Mouse (Mus musculus): ENCODE results near the gene Dhx33. TPM values are rescaled to one million over a fixed set of nuclear protein-coding genes. Genes with fewer than 3 reads are reported as not detected.

Gene Dhx33
- polyA plus RNA-seq, 1 experiment from 2014 or later: 16.8 TPM

DNA sequence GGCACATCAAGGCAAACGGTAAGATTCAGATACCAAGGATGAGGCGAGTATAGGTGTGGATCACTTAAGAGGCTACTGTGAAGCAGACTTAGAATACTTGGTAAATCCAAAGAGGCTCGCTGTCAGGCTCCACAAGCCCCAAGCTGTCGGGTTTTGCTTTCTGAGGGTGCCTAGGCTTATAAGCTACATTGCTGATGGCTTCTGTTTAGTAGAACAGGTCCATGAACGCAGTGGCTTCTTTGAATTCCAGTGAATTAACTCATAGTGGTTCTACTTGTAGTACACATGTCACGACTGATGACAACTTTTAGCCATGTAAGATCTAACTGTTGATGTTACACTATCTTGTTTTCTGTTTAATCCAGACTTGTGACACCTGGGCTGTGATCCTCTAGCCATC is 26.9 kb downstream of the Dhx33 start:
- 92% methylated on average over 6 of the region's 6 CpGs for WGBS
- ATAC-seq (replicated peaks): no peak

DNA sequence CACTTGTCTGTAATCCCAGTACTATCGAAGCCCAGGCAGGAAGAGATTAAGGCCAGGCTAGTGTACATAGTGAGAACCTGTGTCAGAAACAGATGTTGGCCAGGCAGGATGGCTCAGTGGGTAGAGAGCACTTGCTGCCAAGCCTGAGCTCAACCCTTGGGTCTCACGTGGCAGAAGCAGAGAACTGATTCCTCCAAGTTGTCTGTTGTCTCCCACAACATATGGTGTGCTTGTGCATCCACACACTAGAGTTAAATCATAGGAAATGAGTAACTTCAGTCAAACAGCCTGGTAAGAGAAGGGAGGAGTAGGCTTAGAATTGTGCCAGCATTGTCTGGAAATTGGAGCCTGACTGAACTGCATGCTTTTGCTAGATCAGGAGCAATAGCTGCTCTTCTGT is 29.0 kb downstream of the Dhx33 start:
- no peak for ATAC-seq (replicated peaks)
- 79% methylated on average over 2 of the region's 2 CpGs for WGBS

More for the DNA sequence above, 26.9 kb downstream of the Dhx33 start:
- Histone ChIP-seq H3K27me3 (no peaks in the 10 kb centered on the region), H3K27ac (replicated peaks) (no peak overlapping the region), H3K4me2 (replicated peaks) (no peak overlapping the region), H3K4me1 (peaks cover 13% of the 10 kb centered on the region), H3K36me3 (peaks cover 69% of the 10 kb centered on the region), H3K9me3 (no peaks in the 10 kb centered on the region), H3K4me3 (no peak overlapping the region), H3K9ac (replicated peaks) (no peak overlapping the region)

DNA sequence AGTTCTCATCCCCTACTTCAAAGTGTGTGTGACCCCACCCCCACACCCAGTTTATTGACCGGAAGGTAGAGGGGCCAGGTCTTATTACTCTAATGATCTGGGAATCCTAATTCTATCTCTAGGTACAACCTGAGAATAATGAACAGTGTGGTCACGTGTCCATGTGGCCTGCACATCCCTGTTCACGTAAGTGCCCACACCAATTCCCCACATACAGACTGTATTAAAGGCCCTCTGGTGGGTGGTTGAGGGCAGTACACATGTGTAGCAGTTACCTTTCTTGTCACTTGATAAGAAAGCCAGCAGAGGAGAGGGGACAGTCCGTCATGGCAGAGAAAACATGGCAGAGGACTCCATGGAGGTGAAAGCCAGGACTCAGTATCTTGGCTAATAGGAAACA is 30.3 kb downstream of the Dhx33 start:
- Histone ChIP-seq H3K36me3 (peaks cover 49% of the 10 kb centered on the region), H3K27me3 (no peaks in the 10 kb centered on the region), H3K4me1 (peaks cover 10% of the 10 kb centered on the region), H3K4me2 (replicated peaks) (no peak overlapping the region), H3K9ac (replicated peaks) (no peak overlapping the region), H3K4me3 (no peak overlapping the region), H3K9me3 (no peaks in the 10 kb centered on the region), H3K27ac (replicated peaks) (no peak overlapping the region)
- WGBS: 70% methylated on average over 4 of the region's 4 CpGs
- ATAC-seq (replicated peaks): no peak

More for the DNA sequence above, 29.0 kb downstream of the Dhx33 start:
- Histone ChIP-seq H3K36me3 (peaks cover 59% of the 10 kb centered on the region), H3K4me3 (no peak overlapping the region), H3K4me1 (peaks cover 8% of the 10 kb centered on the region), H3K9me3 (no peaks in the 10 kb centered on the region), H3K27ac (replicated peaks) (no peak overlapping the region), H3K27me3 (no peaks in the 10 kb centered on the region), H3K4me2 (replicated peaks) (no peak overlapping the region), H3K9ac (replicated peaks) (no peak overlapping the region)

DNA sequence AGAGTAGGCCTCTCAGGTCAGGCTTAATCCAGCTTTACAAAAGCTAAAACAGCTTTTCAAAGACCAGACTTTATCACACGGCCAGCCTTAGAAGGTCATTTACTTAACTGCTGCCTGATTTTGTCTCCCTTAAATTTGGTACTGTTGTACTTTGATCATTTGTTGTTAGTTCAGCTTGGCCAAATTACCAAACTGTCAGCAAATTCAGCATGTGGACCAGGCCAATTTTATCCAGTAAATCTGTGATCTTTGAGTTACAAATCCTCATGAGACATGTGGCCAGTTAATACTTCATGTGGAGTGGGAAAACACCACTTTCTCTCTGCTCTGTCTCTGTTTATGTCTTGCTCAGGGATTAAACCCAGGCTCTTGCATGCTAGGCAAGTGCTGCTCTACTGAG is 31.7 kb downstream of the Dhx33 start:
- Histone ChIP-seq H3K27ac (replicated peaks) (no peak overlapping the region), H3K9me3 (no peaks in the 10 kb centered on the region), H3K4me3 (no peak overlapping the region), H3K4me2 (replicated peaks) (no peak overlapping the region), H3K36me3 (peaks cover 35% of the 10 kb centered on the region), H3K27me3 (no peaks in the 10 kb centered on the region), H3K9ac (replicated peaks) (no peak overlapping the region), H3K4me1 (peaks cover 22% of the 10 kb centered on the region)
- no peak for ATAC-seq (replicated peaks)
- WGBS: 52% methylated on average over 1 of the region's 1 CpGs

DNA sequence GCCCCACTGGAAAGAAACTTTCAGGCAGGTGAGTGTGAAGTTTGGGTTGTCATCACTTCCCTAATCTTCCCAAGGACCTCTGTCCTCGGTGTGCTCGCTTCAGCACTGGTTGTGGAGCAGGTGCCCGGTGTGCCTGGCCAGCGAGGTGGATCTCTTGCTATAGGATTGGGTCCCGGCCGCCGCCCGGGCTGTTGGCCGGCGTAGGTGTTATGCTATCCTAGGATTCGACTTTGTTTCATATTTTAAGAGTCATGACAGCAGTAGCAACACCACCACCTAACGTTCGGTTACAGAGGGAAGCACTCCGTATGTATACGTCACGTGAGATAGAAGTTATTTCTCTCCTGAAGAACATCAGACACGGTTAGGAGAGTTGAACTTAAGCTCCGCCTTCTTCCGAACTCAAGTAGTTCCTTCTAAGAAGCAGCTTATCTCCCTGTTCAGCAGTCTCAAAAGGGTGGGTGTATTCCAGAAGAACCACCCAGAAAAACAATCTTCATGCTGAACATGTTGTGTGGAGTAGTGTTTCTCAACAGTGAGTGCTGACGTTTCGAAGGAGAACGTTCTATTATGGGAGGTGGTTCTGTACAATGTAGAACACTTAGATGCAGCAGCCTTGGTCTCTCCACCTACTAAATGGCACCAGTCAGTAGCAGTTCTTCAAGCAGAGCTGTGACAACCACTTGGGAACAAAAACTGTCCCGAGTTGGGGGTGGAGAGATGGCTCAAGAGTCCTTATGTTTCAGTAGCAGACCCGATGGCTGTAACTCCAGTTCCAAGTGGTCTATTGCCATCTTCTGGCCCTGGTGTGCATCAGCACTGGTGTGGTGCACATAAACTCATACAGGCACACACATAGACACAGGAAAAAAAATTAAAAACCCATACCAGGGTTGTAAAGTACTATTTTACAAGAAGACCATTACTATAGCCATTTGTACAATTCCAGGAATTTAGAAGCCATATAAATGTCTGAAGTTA is 33.4 kb downstream of the Dhx33 start:
- Histone ChIP-seq H3K4me2 (replicated peaks) (peak overlapping the region; percentile 83), H3K36me3 (peaks cover 28% of the 10 kb centered on the region), H3K27ac (replicated peaks) (peak overlapping the region; percentile 94), H3K27me3 (no peaks in the 10 kb centered on the region), H3K9me3 (no peaks in the 10 kb centered on the region), H3K9ac (replicated peaks) (peak overlapping the region; percentile 59), H3K4me1 (peaks cover 25% of the 10 kb centered on the region), H3K4me3 (peak overlapping the region; percentile 89)
- WGBS: 16% methylated on average over 24 of the region's 24 CpGs
- ATAC-seq (replicated peaks): peak; percentile 51

DNA sequence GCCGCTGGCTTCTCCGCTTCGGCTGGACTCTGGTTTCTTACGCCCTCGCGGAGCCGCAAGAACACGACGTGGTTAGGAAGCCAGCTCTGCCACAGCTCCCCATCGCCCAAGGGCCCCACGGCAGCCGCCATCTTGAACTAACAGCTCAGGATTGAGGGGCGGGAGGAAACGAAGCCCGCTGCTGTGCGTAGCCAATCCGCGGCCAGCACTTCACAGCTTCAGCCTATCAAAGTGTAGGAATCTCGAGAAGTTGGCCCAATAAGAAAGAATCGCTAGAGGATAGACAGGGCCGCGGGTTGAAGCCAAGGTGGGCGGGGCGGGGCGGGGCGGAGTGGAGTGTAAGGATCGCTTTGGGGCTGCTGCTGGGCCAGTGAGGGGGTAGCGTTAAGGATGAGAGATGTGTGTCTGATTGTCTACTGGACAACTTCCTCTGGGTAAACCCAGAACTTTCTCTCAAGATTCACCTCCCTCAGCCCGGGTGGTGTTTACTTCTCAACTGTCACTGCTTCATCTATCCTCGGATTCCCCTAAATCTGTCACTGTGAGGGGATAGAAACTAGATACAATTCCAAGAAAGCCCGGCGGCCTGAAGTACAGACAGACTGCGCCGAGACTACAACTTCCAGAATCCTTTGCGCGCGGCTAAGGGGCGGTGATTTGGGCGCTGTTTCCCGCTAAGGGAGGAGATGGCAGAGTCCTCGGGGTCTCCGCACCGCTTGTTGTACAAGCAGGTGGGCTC is 34.2 kb downstream of the Dhx33 start, which contains the start of the genes Nup88 and Rpain:
Nup88 (minus strand) TSS at position 153 of the 739 bp plus-strand sequence.
Rpain (plus strand) TSS at position 393 of the 739 bp plus-strand sequence.
- peaks cover 25% of the 10 kb centered on the region for H3K4me1 ChIP-seq
- H3K36me3 ChIP-seq: peaks cover 27% of the 10 kb centered on the region
- ATAC-seq (replicated peaks): peak; percentile 98
- H3K4me2 ChIP-seq (replicated peaks): peak within 1 kb of the TSS; percentile 83
- peak within 1 kb of the TSS; percentile 89 for H3K4me3 ChIP-seq
- peak within 1 kb of the TSS; percentile 94 for H3K27ac ChIP-seq (replicated peaks)
- 0% methylated on average over 43 of the region's 43 CpGs for WGBS
- H3K9ac ChIP-seq (replicated peaks): peak within 1 kb of the TSS; percentile 97
- H3K9me3 ChIP-seq: no peaks in the 10 kb centered on the region
- H3K27me3 ChIP-seq: no peaks in the 10 kb centered on the region

DNA sequence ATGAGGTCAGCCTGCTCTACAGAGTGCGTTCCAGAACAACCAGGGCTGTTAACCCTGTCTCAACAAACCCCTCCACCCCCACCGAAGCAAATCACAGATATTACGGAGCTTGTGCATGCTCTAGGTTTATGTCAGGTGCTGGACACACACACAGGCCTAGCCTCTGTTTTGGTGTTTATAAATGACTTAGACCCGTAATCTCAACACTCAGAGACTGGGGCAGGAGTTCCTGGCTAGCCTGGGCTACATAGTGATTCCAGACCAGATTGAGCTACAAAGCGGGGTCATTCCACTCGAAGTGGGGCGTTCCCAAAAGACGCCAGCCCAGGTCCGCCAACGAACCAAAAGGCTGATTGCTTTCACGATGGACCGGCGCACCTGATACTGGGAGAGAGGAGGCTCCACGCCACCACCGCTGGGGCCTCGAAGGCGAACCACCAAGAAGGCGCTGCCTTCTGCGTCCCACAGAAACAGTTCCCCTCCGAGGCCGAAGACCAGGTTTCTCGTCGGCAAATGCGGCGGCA is 34.9 kb downstream of the Dhx33 start:
- WGBS: under 1% methylated on average over 25 of the region's 25 CpGs
- no peaks in the 10 kb centered on the region for H3K27me3 ChIP-seq
- peak overlapping the region; percentile 94 for H3K27ac ChIP-seq (replicated peaks)
- H3K9me3 ChIP-seq: no peaks in the 10 kb centered on the region
- H3K4me2 ChIP-seq (replicated peaks): peak overlapping the region; percentile 83
- H3K9ac ChIP-seq (replicated peaks): peak overlapping the region; percentile 97
- peak overlapping the region; percentile 89 for H3K4me3 ChIP-seq
- peak; percentile 15 for ATAC-seq (replicated peaks)
- H3K36me3 ChIP-seq: peaks cover 29% of the 10 kb centered on the region
- peaks cover 25% of the 10 kb centered on the region for H3K4me1 ChIP-seq

DNA sequence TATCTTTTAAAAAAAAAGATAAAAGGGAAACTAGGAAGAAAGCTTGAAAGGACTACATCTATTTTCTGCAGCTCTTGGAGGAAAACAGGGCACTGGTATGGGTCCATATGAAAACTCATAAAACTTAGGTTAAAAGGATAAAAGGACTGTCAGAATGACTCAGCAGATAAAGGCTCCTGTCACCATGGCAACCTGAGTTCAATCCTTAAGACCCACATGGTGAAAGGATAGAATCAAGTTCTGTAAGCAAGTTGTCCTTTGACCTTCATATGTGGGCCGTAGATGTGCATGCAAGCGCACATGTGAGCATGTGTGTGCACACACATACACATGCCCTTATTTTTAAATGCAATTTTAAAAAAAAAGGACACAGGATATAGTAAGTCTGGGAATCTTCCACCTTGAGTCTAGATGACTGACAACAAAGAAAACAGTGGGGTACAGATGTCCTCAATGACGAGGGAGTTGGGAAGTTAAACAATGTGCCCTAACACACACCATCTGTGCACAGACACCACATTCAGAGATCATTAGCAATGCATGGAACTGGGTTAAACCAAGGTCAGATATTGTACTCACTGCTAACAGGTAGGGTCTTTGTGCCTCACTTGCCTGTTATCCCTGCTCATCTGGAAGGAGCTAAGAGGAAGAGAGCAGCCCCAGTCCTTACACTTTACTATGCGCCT is 39.9 kb downstream of the Dhx33 start:
- Histone ChIP-seq H3K27me3 (no peaks in the 10 kb centered on the region), H3K9me3 (no peaks in the 10 kb centered on the region), H3K4me2 (replicated peaks) (no peak overlapping the region), H3K27ac (replicated peaks) (no peak overlapping the region), H3K36me3 (peaks cover 64% of the 10 kb centered on the region), H3K4me1 (peaks cover 17% of the 10 kb centered on the region), H3K4me3 (no peak overlapping the region), H3K9ac (replicated peaks) (no peak overlapping the region)
- ATAC-seq (replicated peaks): no peak
- 77% methylated on average over 4 of the region's 4 CpGs for whole genome bisulfite sequencing

DNA sequence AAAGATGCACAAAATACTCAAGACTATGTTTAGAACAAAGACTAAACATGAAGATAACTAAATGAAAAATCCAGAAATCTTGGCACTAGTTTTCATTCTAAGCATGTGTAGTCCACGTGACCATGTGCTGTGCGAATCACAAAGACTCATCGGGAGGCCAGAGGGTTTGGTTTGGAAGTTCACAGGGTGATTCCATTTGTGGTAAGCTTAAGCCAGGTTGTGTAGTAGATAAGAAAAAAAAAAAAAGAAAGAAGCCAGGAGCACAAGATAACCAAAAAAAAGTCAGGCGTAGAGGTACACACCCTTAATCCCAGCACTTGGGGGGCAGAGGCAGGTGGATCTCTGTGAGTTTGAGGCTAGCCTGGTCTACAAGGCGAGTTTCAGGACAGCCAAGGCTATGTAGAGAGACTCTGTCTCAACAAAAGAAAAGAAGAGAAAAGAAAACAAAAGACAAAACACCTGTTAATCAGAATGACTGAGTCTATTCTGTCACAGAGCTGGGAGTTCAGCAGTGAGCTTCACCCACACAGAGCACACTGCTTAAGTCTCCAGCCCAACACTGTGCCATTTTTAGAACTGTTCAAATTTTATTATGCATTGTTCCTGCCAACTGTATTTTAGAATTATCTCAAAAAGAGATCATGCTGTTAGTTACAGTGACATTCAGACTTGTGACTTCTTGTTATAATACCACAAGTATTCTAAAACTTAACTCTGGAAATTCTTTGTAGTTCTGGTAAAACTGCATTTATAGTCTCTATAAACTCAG is 43.3 kb downstream of the Dhx33 start:
- Histone ChIP-seq H3K4me3 (no peak overlapping the region), H3K27me3 (no peaks in the 10 kb centered on the region), H3K9me3 (no peaks in the 10 kb centered on the region), H3K9ac (replicated peaks) (no peak overlapping the region), H3K36me3 (peaks cover 88% of the 10 kb centered on the region), H3K27ac (replicated peaks) (no peak overlapping the region), H3K4me2 (replicated peaks) (no peak overlapping the region), H3K4me1 (no peaks in the 10 kb centered on the region)
- WGBS: 88% methylated on average over 5 of the region's 5 CpGs
- no peak for ATAC-seq (replicated peaks)

DNA sequence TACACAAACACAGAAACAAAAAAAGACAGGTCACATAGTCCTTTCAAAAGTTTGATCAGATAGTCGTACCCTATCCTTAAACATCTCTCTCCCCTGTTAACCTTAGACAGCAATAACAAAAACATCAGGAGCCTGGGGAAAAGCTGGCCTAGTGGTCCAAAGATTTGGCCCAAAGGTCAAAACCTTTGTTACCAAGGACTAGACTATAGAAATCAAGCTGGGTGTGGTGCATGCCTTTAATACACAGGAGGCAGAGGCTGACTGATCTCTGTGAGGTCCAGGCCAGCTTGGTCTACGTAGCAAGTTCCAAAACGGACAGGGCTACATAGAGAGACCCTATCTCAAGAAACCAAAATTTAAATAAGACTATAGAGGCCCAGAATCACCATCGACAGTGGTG is 49.5 kb downstream of the Dhx33 start:
- ATAC-seq (replicated peaks): no peak
- no peak overlapping the region for H3K4me2 ChIP-seq (replicated peaks)
- H3K27ac ChIP-seq (replicated peaks): no peak overlapping the region
- H3K4me1 ChIP-seq: no peaks in the 10 kb centered on the region
- H3K36me3 ChIP-seq: peaks cover 92% of the 10 kb centered on the region
- no peak overlapping the region for H3K9ac ChIP-seq (replicated peaks)
- no peaks in the 10 kb centered on the region for H3K9me3 ChIP-seq
- no peaks in the 10 kb centered on the region for H3K27me3 ChIP-seq
- WGBS: 90% methylated on average over 4 of the region's 4 CpGs
- H3K4me3 ChIP-seq: no peak overlapping the region

Measured in forebrain, embryonic 15.5 days (tissue).